Mouse (Mus musculus) C2C12 (cell line): ENCODE measurements around the gene Wipf3. TPM values are rescaled to one million over a fixed set of nuclear protein-coding genes. Genes with fewer than 3 reads are reported as not detected.

Experiments used
- H3K27me3 ChIP-seq: one replicate; pipeline ENCODE4 v1.6.1; 2011; ENCODE audit not compliant: control insufficient read depth, insufficient read depth, insufficient read length
- H3K36me3 ChIP-seq: one replicate; pipeline ENCODE4 v1.6.1; 2011; ENCODE audit not compliant: control insufficient read depth, insufficient read depth
- H3K4me3 ChIP-seq: one replicate; pipeline ENCODE4 v1.5.1; 2011; ENCODE audit warnings: mild to moderate bottlenecking, control low read depth; ENCODE audit not compliant: poor library complexity, insufficient read depth, severe bottlenecking
- H3K79me2 ChIP-seq: one replicate; pipeline ENCODE4 v1.6.1; 2011; ENCODE audit not compliant: control insufficient read depth, insufficient read depth
- H3K79me3 ChIP-seq: one replicate; pipeline ENCODE4 v1.6.1; 2011; ENCODE audit warnings: low read depth, control low read depth
- H3ac ChIP-seq: one replicate; pipeline ENCODE3; 2011; ENCODE audit warnings: low read depth; ENCODE audit not compliant: control insufficient read depth, insufficient read length
- CEBPB ChIP-seq: IDR thresholded peaks from one replicate; pipeline ENCODE4 v1.6.1; 2011; ENCODE audit warnings: low read depth, mild to moderate bottlenecking, control low read depth, moderate library complexity
- CTCF ChIP-seq: IDR thresholded peaks from one replicate; pipeline ENCODE4 v1.5.1; 2011; ENCODE audit not compliant: control insufficient read depth, insufficient read depth, insufficient read length
- FOSL1 ChIP-seq: IDR thresholded peaks from one replicate; pipeline ENCODE4 v1.8.0; 2011; ENCODE audit warnings: mild to moderate bottlenecking, low read length; ENCODE audit not compliant: poor library complexity, insufficient read depth, severe bottlenecking
- MAX ChIP-seq: IDR thresholded peaks from one replicate; pipeline ENCODE4 v1.6.1; 2011; ENCODE audit warnings: mild to moderate bottlenecking, control low read depth
- MYOD1 ChIP-seq: IDR thresholded peaks from one replicate; pipeline ENCODE4 v1.6.1; 2011; ENCODE audit warnings: low read depth; ENCODE audit not compliant: control insufficient read depth, insufficient read length
- MYOG ChIP-seq: IDR thresholded peaks from one replicate; pipeline ENCODE4 v1.6.1; 2011; ENCODE audit not compliant: control insufficient read depth, insufficient read length; ENCODE audit errors: extremely low read depth
- USF1 ChIP-seq: IDR thresholded peaks from one replicate; pipeline ENCODE4 v1.6.1; 2011; ENCODE audit warnings: low read depth, mild to moderate bottlenecking, control low read depth, moderate library complexity
- long read RNA-seq, 2 experiments: library from polyadenylated mRNA; unstranded; transcript quantifications; one replicate each; pipeline ENCODE4 v2.0.0; 2019 to 2020
- polyA plus RNA-seq: library from polyadenylated mRNA; unstranded; fragments of >200 nt; fragmentation: generic; extraction: Trizol; gene quantifications from one replicate; pipeline ENCODE4 v1.2.1, GENCODE M21; 2012; ENCODE audit warnings: missing spikeins

The Wipf3 gene
- polyA plus RNA-seq = 0.02 TPM
- long read RNA-seq, experiment 1 = 0 reads
- long read RNA-seq, experiment 2 = 0 reads

- Histone ChIP-seq H3K79me2 (no peaks in the 10 kb centered on the region), H3K36me3 (no peaks in the 10 kb centered on the region), H3K4me3 (no peak within 1 kb of the TSS), H3K79me3 (no peaks in the 10 kb centered on the region), H3K27me3 (peaks cover 43% of the 10 kb centered on the region), H3ac (no peak within 1 kb of the TSS)
- TF ChIP-seq USF1 = no peak
- no peak for TF ChIP-seq MYOG
- TF ChIP-seq MAX = no peak
- no peak for TF ChIP-seq FOSL1
- TF ChIP-seq CTCF = no peak
- TF ChIP-seq CEBPB = no peak
- no peak for TF ChIP-seq MYOD1
These were observed at the start of gene Wipf3 for GRCm38 (mm10) chr6:54429447-54430194. TSS of gene Wipf3 (plus strand) at chr6:54429603.

DNA sequence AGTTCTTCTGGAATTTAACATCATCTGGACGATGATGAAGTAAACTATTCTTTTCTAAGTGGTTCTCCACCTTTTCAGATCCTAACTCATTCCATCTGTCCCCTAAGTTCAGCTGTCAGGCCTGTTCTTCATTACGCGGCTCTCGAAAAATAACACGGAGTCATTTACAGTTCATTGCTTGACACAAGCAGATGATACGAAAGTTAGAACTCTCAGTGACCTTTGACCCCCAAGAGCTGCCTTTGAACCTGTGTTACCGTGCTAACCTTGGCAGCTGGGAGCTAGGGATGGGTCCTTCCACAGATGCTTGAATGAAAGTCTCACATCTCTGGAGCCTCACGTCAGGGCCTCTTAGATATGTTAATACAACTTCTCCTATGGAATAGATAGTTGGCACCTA lies 46.8 kb upstream of the Wipf3 start:
- H3ac ChIP-seq = no peak overlapping the region
- no peak for TF ChIP-seq FOSL1
- TF ChIP-seq CEBPB = no peak
- no peak for TF ChIP-seq CTCF
- TF ChIP-seq MAX = no peak
- TF ChIP-seq USF1 = no peak
- no peak for TF ChIP-seq MYOD1
- no peak for TF ChIP-seq MYOG
- no peaks in the 10 kb centered on the region for H3K79me3 ChIP-seq
- no peaks in the 10 kb centered on the region for H3K36me3 ChIP-seq
- no peaks in the 10 kb centered on the region for H3K27me3 ChIP-seq
- H3K79me2 ChIP-seq = no peaks in the 10 kb centered on the region
- no peak overlapping the region for H3K4me3 ChIP-seq

DNA sequence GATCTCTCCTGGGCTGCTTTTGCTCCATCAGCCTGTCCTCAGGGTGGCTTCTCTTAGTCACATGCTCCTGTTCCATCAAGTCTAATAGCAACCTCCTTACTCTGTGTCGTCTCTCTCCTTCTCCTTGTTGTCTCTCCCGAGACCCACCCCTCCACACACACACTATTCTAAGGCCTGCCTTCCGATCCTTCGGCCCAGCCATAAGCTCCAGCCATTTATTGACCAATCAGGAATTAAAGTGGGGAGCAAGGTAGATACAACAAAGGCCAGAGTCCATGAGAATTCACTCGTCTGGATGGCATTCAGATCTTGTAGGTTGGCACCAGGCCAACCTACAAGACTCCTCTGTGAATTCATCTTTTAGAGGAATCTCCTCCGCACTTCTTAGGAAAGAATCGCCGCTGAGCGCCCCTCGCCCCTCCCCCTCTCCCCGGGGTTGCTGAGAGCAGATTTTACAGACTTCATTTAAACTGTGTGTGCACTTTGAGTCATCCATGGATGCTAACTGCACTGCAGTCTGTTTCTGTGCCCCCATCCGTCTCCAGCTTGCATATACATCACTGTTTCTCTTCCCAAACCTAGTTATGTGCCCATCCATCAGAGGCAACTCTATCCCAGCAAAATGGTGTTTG lies 45.4 kb upstream of the Wipf3 start:
- no peaks in the 10 kb centered on the region for H3K27me3 ChIP-seq
- no peaks in the 10 kb centered on the region for H3K79me3 ChIP-seq
- H3K4me3 ChIP-seq = no peak overlapping the region
- no peaks in the 10 kb centered on the region for H3K36me3 ChIP-seq
- H3K79me2 ChIP-seq = no peaks in the 10 kb centered on the region
- H3ac ChIP-seq = no peak overlapping the region
- no peak for TF ChIP-seq FOSL1
- no peak for TF ChIP-seq MAX
- TF ChIP-seq MYOG = no peak
- TF ChIP-seq CEBPB = no peak
- TF ChIP-seq USF1 = no peak
- TF ChIP-seq CTCF = no peak
- TF ChIP-seq MYOD1 = no peak

GRCm38 (mm10) chr6:54384777-54385176 lies 44.6 kb upstream of the Wipf3 start:
- Histone ChIP-seq H3K79me2 (no peaks in the 10 kb centered on the region), H3ac (no peak overlapping the region), H3K36me3 (no peaks in the 10 kb centered on the region), H3K27me3 (no peaks in the 10 kb centered on the region), H3K79me3 (no peaks in the 10 kb centered on the region), H3K4me3 (no peak overlapping the region)
- TF ChIP-seq MYOG (no peak), FOSL1 (no peak), MYOD1 (no peak), CEBPB (no peak), MAX (no peak), USF1 (no peak), CTCF (no peak)

DNA sequence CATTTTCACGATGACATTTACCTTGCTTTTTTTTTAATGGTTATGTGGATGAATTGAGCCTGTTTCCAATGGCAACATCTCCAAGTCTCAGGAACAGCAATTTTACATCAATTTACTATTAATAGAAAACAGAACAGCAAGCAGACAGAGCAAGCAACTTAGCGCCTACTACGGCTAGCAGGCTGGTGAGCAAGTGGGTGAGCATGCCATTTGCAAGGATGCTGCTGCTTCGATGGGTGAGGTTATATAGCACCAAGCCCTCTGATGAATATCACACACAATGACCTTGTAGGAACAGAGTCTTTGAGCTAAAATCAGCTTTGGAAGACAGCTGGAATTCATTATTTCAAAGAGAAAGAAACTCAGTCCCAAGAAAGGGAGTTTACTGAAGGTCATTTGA lies 43.0 kb upstream of the Wipf3 start:
- no peaks in the 10 kb centered on the region for H3K79me3 ChIP-seq
- TF ChIP-seq FOSL1 = no peak
- TF ChIP-seq CEBPB = no peak
- no peak for TF ChIP-seq MYOD1
- TF ChIP-seq MYOG = no peak
- no peak for TF ChIP-seq USF1
- TF ChIP-seq CTCF = no peak
- TF ChIP-seq MAX = no peak
- no peaks in the 10 kb centered on the region for H3K27me3 ChIP-seq
- no peaks in the 10 kb centered on the region for H3K79me2 ChIP-seq
- H3K4me3 ChIP-seq = no peak overlapping the region
- H3ac ChIP-seq = no peak overlapping the region
- H3K36me3 ChIP-seq = no peaks in the 10 kb centered on the region

DNA sequence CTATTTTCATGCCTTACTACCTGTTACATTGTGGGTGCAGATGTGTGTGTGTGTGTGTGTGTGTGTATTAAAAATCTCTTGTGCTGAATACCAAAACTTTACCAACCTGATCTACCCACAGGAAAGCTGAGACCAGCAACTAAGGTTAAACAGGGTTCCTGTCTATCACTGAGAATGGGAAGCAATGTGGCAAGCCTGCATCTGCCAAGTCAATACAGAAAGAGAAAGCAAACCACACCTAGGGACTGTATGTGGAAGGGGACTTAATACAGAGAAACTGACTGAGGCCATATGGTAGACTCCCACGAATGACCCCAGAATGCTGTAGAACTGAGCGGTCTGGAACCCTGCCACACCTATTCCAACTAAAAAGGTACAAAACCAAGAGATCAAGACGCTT lies 42.4 kb upstream of the Wipf3 start:
- no peak overlapping the region for H3ac ChIP-seq
- no peaks in the 10 kb centered on the region for H3K79me3 ChIP-seq
- no peaks in the 10 kb centered on the region for H3K79me2 ChIP-seq
- H3K36me3 ChIP-seq = no peaks in the 10 kb centered on the region
- H3K27me3 ChIP-seq = no peaks in the 10 kb centered on the region
- no peak for TF ChIP-seq MAX
- no peak for TF ChIP-seq FOSL1
- TF ChIP-seq CEBPB = no peak
- TF ChIP-seq USF1 = no peak
- no peak for TF ChIP-seq MYOG
- TF ChIP-seq MYOD1 = no peak
- TF ChIP-seq CTCF = no peak
- no peak overlapping the region for H3K4me3 ChIP-seq
